26 mouse cellular contexts compared by ENCODE assay signal in the genomic region with DNA sequence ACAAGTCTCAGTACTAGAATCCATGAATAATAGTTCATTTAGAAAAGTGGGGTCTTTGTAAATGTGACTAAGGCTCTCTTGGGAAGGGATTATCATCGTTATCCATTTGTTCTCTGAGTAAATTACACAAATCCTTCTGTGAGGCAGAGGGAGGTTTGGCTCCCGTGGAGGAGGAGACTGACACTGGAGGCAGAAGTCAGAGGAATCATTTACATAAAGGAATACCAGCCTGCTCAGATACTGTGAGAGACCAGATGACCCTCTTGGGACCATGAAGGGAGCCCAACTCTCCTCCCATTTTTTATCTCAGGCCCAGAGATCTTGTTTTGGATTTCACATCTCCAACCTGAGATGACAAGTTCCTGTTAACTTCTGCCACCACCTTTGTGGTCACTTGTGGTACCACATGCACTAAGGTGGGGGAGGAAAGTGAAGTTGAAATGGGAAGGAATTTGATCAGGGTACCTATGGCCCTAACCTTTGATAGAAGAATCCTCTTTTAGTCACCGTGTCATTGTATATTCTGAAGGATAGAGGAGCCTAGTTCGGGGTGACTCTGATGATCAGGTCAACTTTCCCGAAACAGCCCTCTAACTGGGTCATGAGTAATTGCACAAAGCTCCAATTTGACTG. TPM values are rescaled to one million over a fixed set of nuclear protein-coding genes. Genes with fewer than 3 reads are reported as not detected.
DNase-seq lines count a peak whose midpoint lies in the region; ATAC-seq and TF ChIP-seq lines count a peak whose summit lies in the region.
"Had no signal": no experiment of that assay in that cellular context is flagged by ENCODE, and none has a peak within 500 bp of the region (broad histone marks: within the 10 kb centered on the region; RNA-seq: fewer than 3 reads in every experiment).

No protein-coding gene starts in this region.

- intact Hi-C loops in gastrocnemius, adult 2 months (cut with DNase I): no loop called here

- no peaks in the 10 kb centered on the region for H3K9me3 ChIP-seq in midbrain, embryonic 14.5 days (ENCODE audit: control insufficient read depth, low read length)
- H3K9me3 ChIP-seq: embryonic facial prominence, embryonic 13.5 days; forebrain, embryonic 12.5 days; heart, embryonic 13.5 days; hindbrain, embryonic 10.5 days; kidney, embryonic 15.5 days; liver, embryonic 12.5 days had no signal

- H3K9ac ChIP-seq in midbrain, embryonic 14.5 days (replicated peaks; ENCODE audit: low read length): no peak overlapping the region
- H3K9ac ChIP-seq: embryonic facial prominence, embryonic 13.5 days; forebrain, embryonic 12.5 days; heart, embryonic 13.5 days; kidney, embryonic 15.5 days; liver, embryonic 12.5 days; liver, postnatal 0 days had no signal

- no peak overlapping the region for H3K4me2 ChIP-seq in midbrain, embryonic 14.5 days (ENCODE audit: low read length)
- H3K4me2 ChIP-seq: embryonic facial prominence, embryonic 13.5 days; forebrain, embryonic 12.5 days; heart, embryonic 13.5 days; kidney, embryonic 15.5 days; liver, embryonic 12.5 days had no signal

- no peak for TF ChIP-seq CTCF in gastrocnemius, adult 2 months (IDR thresholded peaks at IDR 0.05)
- 0 out of 2 replicates have a peak, but pooled peaks have one; percentile 6 for TF ChIP-seq CTCF in layer of hippocampus, adult 2 months (conservative IDR thresholded peaks at IDR 0.05)
- TF ChIP-seq CTCF in brain, embryonic 14.5 days (IDR thresholded peaks at IDR 0.05; ENCODE audit: borderline replicate concordance, extremely low read depth, insufficient read depth, insufficient read length): no peak

- H3K27me3 ChIP-seq in midbrain, embryonic 14.5 days (ENCODE audit: control insufficient read depth, insufficient read depth, low read length): no peaks in the 10 kb centered on the region
- H3K27me3 ChIP-seq: embryonic facial prominence, embryonic 13.5 days; forebrain, embryonic 12.5 days; heart, embryonic 13.5 days; kidney, embryonic 15.5 days; liver, embryonic 12.5 days had no signal

- TF ChIP-seq POLR2A in brain, embryonic 14.5 days (IDR thresholded peaks at IDR 0.05; ENCODE audit: borderline replicate concordance, extremely low read depth, insufficient read depth, insufficient read length, poor library complexity, severe bottlenecking): no peak

- no peak overlapping the region for H3K4me3 ChIP-seq in gastrocnemius, adult 2 months
- H3K4me3 ChIP-seq in layer of hippocampus, adult 2 months: no peak overlapping the region
- no peak overlapping the region for H3K4me3 ChIP-seq in midbrain, embryonic 14.5 days (replicated peaks; ENCODE audit: low read depth, low read length)
- H3K4me3 ChIP-seq: embryonic facial prominence, embryonic 13.5 days; erythroblast, embryonic 14.5 days; forebrain, embryonic 12.5 days; heart, embryonic 13.5 days; hindbrain, embryonic 10.5 days; kidney, embryonic 15.5 days; liver, embryonic 12.5 days had no signal

- H3K36me3 ChIP-seq in midbrain, embryonic 14.5 days (ENCODE audit: control insufficient read depth, insufficient read depth, low read length): no peaks in the 10 kb centered on the region
- H3K36me3 ChIP-seq: embryonic facial prominence, embryonic 13.5 days; forebrain, embryonic 12.5 days; heart, embryonic 13.5 days; hindbrain, embryonic 10.5 days; kidney, embryonic 15.5 days; liver, embryonic 12.5 days had no signal

- H3K4me1 ChIP-seq in midbrain, embryonic 14.5 days (ENCODE audit: control insufficient read depth, insufficient read depth, low read length): no peaks in the 10 kb centered on the region
- H3K4me1 ChIP-seq: embryonic facial prominence, embryonic 13.5 days; hindbrain, embryonic 10.5 days had no signal

- 52% methylated on average over 5 of the region's 5 CpGs for WGBS in midbrain, embryonic 14.5 days

- ATAC-seq in midbrain, embryonic 14.5 days (ENCODE audit: low FRiP score, low TSS enrichment): 0 out of 2 replicates have a peak, but pooled peaks have one; percentile 31
- no peak for ATAC-seq in CD4-positive, CD25-positive, alpha-beta regulatory T cell, adult 4 months
- ATAC-seq: hindbrain, postnatal 0 days; liver, embryonic 12.5 days; liver, postnatal 0 days had no signal

- DNase-seq in gastrocnemius, adult 2 months: no peak
- no peak for DNase-seq in gastrocnemius, postnatal 25 days
- DNase-seq in layer of hippocampus, adult 2 months (ENCODE audit: low spot score in 2 of 2): no peak
- DNase-seq in layer of hippocampus, adult 8-10 months (ENCODE audit: low spot score in 2 of 2): no peak
- peak; percentile 55 for DNase-seq in brain, embryonic 14.5 days (ENCODE audit: low read depth)
- peak; percentile 39 for DNase-seq in midbrain, embryonic 14.5 days
- no peak for DNase-seq in T-cell, adult 2 months (ENCODE audit: low spot score)
- DNase-seq: adrenal gland, postnatal 10 days; cerebellum, adult 11-12 months; cerebellum, adult 9-11 months; gastrocnemius, postnatal 14 days; heart, adult 18-20 months; heart, postnatal 10 days; kidney, adult 11 months; kidney, postnatal 25 days; liver, postnatal 0 days; lung, postnatal 36 days had no signal

- peak overlapping the region; percentile 59 for H3K27ac ChIP-seq in gastrocnemius, adult 2 months
- H3K27ac ChIP-seq in layer of hippocampus, adult 2 months: no peak overlapping the region
- H3K27ac ChIP-seq in midbrain, embryonic 14.5 days (replicated peaks; ENCODE audit: low read depth, low read length): no peak overlapping the region
- H3K27ac ChIP-seq: embryonic facial prominence, embryonic 13.5 days; forebrain, embryonic 12.5 days; heart, embryonic 13.5 days; hindbrain, embryonic 10.5 days; hindbrain, postnatal 0 days; kidney, embryonic 15.5 days; liver, embryonic 12.5 days had no signal

RNA-seq across cellular contexts. Expression of a gene that starts 51.2 kb away (rescaled TPM):
- 1 to 10 TPM; 3.1 to 4.1 TPM for total RNA-seq in gastrocnemius, adult 2 months (2021)
- 1 to 10 TPM; 4.5 to 4.9 TPM for total RNA-seq in gastrocnemius, postnatal 25 days (2021)
- total RNA-seq in layer of hippocampus, adult 2 months (2021): 1 to 10 TPM; 4.7 to 4.8 TPM
- 1 to 10 TPM; 5.4 to 9.6 (median 7.7) TPM for total RNA-seq in layer of hippocampus, adult 8-10 months (2022)
- 10.4 and 11.8 TPM in 2 replicates for polyA plus RNA-seq in brain, embryonic 14.5 days (2012; rRNA removed)
- polyA plus RNA-seq in midbrain, embryonic 14.5 days (2014; fragmentation: Nextera tagmentation; extraction: Ambion mirVana): 14.2 and 15.9 TPM in 2 replicates
- polyA plus RNA-seq in CD4-positive, CD25-positive, alpha-beta regulatory T cell, adult 4 months (2017; shearing (Covaris generic)): 10 to 100 TPM; 46.8 to 50.9 TPM

Comparison
In these comparisons a context has a peak if more than half of its experiments do, and no peak if none do; other contexts are left out.
1. DNase-seq: peak in brain, embryonic 14.5 days (single experiment) and midbrain, embryonic 14.5 days (single experiment); none in gastrocnemius, adult 2 months (single experiment), gastrocnemius, postnatal 25 days (single experiment), layer of hippocampus, adult 2 months (0 of 2), layer of hippocampus, adult 8-10 months (0 of 2) and T-cell, adult 2 months (single experiment).